Mouse (Mus musculus) liver, postnatal 0 days (tissue): ENCODE measurements around the gene Thbs1.

Experiments
- CTCF ChIP-seq: sonication (generic); IDR thresholded peaks from 2 replicates; pipeline ENCODE4 v1.5.1; 2016; ENCODE audit warnings: antibody characterized with exemption, low read depth
- EP300 ChIP-seq: IDR thresholded peaks from 2 replicates; pipeline ENCODE4 v1.6.1; 2016; ENCODE audit warnings: antibody characterized with exemption, low read depth, mild to moderate bottlenecking

DNA sequence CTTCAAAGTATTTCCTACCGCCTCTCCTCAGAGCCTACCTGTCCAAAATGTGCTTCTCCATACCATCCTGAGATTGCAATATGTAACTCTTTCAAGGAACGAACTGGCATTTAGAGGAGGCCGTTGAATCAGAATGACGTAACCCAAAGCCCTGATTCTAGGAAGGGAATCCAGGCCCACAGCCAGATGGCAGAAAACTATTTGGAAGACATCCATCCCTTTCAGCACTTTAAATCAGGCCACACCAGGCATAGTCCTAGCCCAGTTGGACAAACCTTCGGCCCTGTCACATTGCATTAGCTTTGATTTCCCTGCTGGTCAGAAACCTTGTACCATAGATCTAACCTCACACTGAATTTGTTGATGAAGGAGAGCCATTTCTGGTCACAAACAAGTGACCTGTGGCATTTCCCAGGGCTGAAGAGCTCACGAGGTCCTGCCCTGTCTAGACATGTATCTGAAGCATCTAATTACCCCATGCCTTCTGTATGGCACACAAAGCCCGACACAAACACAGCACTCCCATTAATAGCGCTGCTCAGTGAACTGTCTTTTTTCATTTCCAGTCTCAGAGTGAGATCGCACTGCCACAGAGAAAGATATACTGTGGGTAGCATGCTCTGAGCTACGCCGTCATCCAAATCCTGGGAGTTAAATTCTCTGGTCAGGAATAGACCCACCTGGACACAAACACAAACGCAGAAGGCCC is 38.3 kb downstream of the Thbs1 start:
- TF ChIP-seq CTCF, result no peak
- no peak for TF ChIP-seq EP300
